Mouse (Mus musculus) kidney, adult 18-20 months (tissue): ENCODE measurements at regions not wholly inside any gene's neighbourhood (a gene's known extent, or its start where the extent isn't known, plus 50 kb on each side); places are given as distances from the start of the nearest gene placed in this dataset.

Experiments used
- DNase-seq: peaks from one replicate; pipeline ENCODE4 v3.0.0; 2021

DNA sequence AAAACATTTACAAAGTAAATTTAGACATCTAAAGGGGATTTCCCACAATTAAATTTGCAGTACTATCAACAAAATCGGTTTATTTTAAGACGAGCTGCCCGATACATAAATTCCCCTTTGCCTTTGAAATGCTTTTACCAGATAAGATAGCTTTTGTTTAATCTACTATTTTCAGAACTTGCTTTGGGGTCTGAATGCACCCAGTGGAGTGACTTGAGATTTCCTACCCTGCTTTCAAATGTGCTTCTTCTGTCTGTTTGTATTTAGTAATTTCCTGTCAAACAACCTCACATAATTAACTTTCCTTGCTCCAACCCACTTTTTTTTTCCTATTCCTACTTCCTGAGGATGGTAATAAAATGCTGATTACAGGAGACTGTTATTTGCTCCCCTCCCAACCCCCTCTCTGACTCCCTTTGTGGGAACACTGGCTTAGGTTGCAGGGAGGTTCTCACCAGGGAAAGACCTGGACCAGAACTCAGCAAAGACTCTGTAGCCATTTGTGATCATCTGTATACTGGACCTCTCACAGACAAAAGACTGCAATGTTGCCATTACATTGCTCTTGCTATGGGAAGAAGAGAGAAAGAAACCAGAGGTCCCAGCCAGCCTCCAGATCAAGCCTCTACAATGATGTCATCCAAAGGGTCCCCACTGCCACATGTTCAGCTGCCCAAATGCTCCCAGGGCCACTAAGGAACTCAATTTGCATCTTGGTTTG lies 318.1 kb downstream of the Sox4 start:
- DNase-seq, result no peak

DNA sequence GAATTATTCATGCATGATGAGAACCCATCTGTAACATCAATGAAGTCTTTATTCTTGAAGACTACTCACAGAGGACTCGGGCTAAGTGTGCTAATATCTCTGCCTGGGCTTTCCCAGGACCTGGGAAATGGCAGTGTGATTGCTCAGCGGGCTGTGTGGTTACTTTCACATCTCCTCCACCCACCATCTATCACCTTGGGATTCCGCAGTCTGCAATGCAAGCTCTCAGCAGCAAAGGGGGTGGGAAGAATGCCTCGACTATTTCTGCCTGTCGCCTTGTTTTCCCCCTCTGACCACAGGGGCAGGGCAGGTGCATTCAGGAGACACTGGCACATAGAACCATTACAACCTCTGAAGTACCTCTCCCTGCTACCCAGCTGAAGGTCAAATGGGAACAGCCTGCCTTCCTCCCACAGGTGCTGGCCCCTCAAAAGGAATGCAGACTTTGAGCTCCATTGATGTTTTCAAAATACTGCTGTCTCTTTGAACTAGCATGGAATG lies 319.9 kb downstream of the Sox4 start:
- DNase-seq, result peak; percentile 12

DNA sequence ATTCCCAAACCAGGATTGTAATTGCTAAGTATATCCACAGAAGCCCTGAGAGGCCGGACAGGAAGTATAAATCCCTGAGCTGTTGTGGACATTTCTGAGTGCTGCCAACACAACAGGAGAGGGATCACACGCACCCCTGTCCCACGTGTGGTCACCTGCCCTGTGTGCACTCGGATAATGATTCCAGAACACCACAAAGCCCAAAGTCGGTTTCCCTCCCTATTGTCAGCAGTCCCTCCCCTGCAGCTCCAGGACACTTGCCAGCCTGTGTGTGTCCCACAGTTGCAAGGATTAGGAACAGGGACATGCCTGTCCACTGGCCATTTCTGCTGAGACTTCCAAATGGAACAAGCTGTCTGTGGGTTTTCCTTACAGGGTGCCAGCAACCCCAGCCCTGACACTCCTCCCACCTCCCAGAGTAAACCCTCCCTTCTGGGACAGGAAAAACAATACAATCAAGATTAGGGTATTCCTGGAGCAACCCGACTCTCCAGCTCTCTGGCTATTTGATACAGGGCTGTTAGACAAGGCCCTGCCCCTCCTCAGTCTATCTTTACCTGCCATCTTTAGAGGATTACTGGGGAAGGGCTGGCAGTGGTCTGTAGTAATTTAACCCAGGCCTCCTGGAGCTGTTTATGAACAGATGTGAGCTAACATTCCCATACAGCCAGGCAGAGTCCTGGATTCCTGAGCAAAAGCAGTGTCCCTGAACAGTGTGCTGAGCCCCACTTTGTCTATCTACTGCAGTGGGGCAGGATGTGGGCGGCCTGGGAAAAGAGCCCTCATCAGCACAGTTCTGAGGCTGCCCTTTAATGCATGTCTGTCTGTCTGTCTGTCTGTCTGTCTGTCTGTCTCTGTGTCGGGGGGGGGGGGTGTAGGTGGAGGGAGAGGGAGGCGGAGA lies 323.8 kb downstream of the Sox4 start:
- peak; percentile 38 for DNase-seq

DNA sequence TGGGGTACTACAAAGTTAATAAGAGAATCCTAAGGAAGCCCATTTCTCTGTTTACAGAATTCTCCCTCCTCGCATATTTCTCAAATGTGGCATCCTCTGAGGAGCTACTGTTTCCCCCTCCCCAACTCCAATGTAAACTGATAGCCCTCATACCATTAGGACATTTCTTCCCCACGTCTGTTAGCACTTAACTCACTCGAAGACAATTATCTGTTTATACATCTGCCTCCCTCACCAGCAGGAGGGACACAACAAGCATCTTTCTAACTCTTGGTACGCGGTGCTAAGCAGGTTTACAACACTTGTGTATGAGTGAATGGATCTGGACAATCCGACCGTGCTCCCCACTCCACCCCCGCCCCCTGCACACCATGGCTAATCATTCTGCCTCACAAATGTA lies 324.8 kb downstream of the Sox4 start:
- no peak for DNase-seq

DNA sequence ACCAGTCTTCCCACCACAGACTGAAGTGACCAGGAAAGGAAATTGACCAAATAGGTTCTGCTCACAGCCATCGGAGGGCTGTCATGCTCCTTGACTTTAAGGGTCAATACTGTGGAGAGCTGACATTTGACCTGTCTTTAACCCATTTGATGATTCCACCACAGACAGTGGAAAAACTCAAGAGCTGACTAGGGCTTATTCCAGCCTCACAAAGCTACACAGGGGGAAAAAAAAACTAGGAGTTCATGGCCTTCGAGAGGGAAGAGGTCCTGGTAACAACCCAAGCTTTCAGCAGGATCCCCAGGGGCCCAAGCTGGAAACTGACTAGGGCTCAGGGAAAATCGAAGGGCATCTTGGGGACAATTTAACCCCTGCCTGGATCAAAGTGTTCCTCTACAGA lies 334.6 kb downstream of the Sox4 start:
- no peak for DNase-seq

DNA sequence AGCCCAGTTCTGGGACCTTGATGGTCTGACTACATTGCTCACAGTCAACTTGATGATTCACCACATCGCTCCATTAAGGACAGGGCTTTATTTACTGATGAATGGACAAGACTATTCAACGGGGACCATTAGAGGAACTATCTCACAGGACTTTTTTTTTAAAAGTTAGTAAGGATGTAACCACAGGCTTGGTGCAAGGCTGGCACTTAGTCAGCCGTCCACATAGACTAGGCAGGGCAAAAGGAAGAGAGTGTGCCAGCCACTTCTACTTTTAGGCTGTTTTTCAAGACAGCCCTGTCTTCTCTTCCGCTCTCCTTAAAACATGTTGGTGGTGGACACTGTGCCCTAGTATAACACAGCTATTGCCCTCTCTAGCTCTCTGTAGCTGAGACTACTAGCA lies 336.0 kb downstream of the Sox4 start:
- no peak for DNase-seq

DNA sequence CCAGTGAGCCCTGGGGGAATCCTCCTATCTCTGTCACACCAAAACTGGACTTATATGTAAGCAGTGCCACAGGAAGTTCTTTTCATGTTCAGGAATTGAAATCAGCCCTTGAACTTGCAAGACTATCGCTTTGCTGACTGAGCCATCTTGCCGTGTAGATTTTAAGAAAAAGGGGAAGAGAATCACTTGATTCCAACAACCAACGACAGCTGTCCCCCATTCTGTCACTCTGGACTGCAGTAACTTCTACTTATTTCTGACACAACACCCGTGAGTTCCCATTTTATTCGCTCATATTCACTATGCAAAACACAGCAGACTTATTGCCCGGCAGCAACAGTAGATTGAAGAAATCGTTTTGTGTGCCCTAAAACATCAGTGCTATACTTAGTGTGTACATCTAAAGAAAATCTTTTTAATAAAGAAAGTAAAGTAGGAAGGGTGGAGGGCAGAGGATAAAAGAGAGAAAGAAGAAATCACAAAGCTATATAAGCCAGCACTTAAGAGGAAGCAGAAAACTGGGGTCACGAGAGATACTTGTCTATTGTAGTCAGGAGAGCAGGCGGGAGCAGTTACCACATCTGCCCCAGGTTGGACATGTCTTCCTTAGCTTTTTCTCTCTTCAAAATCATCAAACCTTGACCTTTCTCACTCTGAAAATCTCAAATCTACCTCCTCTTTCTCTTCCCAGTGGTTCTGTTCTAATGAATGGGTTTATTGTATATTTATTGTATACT lies 336.7 kb downstream of the Sox4 start:
- DNase-seq, result no peak

DNA sequence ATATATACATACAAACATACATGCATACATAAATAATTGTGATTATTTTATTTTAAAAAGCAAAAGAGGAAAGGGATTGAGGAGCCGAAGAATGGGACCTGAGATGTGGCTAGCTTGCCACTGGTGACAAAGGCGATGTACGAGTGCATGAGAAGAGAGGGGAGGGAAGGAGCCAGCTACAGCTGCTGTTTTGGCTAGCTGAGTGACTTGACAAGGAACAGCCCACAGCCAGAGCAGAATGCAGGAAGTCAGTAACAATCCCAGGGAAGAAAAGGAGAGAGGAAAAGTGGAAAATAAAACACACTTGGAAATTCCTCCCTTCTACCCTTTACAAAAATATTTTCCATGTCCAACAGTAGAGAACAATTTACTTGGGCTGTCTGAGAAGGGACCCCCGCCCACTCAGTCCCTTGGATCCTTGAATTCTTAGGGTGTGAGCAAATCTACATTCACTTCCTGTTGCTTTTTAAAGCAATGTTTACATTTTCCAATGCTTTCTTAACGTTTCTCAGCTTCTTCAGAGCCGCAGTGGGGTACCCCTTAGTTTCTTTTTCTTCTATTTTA lies 345.9 kb downstream of the Sox4 start:
- DNase-seq, result no peak

DNA sequence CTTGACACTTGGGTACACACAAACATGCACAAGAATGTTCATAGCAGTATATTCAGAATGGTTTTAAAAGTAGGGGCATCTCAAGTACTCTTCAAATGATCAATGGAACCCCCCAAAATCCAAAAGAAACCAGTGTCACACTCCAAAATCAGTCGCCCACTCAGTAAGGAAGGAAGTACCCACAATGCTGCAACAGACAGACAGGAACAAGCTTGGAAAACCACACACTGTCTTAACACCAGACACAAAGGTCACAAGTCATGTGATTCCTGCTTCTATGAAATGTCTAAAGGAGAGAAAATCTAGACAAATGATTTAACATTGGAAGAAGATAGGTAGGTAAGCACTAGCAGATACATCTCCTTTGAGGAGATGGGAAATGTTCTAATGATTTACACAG lies 346.9 kb downstream of the Sox4 start:
- DNase-seq, result no peak

DNA sequence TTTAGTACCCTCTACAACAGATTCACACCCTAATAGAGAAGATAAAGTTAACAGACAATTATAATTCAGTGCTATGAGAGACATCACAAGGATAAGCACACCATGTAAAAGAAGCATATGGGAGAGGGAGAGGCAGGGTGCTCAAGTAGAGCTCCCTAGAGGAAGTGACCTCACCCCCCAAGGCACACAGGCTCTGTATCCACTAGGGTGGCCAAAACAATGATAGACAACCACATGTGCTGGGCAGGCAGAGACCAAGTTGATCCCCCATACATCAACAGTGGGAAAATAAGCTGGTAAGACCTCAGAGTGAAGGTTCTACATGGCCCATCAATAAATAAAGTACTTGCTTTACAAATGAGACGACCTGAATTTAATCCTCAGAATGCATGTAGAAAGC lies 347.7 kb downstream of the Sox4 start:
- no peak for DNase-seq

DNA sequence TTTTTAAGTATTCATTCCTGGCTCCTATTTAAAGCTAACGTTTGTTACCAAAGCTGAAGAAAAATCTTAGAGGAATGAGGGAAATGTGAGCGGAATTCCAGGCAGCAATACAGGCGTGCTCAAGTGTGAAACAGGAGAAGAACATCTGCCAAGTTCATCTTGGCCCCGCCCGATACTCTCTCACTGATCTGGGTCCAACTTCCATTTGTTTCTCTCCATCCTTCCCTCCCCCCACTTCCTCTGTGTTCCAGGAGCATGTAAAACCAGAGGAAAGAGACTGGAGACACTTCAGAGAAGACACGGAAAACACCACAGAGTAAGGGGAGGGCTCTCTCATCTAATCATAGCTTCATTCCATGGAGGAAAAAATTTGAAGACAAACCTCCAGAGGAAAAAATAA lies 346.7 kb downstream of the Gm11361 start:
- DNase-seq, result peak; percentile 65

DNA sequence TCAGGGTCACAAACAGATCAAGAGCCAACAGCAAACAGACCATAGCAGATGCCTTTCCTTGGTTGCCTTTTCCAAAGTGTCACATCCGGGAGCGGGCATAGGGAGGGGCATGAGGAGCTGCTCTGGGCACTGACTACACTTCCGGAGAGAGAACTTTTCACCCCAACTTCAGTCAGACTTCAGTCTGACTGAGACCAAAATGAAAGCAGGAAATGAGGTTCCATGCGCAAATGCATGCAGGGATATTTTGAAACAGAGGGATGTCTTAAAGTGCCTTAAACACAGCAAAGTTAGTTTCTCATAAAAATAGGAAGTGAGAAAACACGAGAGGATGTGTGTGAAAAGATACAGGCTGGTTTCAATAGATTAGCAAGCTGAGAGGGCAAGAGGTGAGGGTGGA lies 343.5 kb downstream of the Gm11361 start:
- DNase-seq, result peak; percentile 14

DNA sequence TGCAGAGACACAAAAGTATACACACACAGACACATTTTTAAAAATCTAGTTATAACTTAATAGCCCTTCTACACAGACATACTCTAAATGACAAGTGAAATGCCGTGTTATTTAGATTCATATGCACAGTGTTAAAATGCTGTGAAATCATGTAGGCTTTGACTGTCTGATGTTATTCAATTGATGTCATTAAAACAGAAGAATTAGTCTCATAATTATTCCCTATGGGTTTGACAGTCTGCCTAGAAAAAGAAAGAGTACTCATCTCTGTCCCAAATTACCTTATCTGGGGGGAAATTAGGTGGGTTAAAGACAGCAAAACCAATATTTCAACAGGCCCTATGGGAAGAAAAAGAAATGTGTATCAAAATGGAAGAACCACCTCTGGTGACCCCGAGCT lies 339.0 kb downstream of the Gm11361 start:
- no peak for DNase-seq

DNA sequence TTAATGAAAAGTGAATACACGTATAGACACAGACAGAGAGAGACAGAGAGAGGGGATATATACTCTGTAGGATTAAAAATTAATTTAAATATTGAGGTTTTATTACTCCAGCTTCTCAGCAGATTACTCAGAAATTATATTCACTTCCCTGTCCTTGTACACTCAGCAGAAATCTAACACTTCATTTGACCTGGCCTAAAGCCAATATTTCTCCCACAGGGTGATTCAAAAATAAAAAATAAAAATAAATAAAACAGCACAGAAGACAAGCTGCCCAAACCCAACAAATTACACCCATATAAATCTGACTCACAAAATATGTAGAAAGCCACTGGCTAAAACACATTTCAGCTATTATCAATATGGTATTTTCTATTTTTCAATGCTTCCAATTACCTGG lies 334.8 kb downstream of the Gm11361 start:
- no peak for DNase-seq

DNA sequence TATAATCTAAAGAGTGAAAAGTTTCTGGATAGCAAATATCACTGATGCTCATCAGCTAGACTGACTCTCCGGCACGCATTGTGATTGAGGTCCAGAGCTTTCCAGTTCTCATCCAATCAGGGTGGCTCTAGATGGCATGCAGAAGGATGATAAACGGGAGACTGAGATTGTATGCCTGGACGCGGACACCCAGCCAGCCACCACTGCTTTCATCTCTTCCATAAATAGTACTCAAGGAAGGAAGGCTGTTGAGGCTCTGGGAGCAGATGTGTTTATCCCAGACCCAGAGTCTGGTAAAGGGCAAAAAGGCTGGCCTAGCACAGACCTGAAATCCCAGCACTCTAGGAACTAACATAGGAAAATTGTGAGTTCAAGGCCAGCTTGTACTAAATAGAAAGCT lies 330.6 kb downstream of the Gm11361 start:
- no peak for DNase-seq

DNA sequence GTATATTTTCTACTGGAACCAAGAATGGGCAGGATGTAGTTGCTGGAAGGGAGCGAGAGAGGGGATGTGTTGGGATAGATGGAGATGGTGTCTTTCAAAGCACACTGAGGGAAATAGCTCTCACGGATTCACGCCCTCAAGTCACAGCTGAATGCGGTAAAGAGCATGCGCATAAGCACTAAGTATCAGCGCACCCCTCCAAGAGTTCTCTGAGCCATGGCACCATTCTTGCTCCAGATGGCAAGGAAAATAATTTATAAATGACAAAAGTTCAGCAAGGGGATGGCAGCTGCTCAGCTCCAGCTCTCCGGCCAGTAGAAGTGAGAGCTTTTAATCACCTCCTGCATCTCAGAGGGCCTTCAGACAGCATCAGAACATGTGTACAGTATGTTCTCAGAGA lies 329.4 kb downstream of the Gm11361 start:
- no peak for DNase-seq

DNA sequence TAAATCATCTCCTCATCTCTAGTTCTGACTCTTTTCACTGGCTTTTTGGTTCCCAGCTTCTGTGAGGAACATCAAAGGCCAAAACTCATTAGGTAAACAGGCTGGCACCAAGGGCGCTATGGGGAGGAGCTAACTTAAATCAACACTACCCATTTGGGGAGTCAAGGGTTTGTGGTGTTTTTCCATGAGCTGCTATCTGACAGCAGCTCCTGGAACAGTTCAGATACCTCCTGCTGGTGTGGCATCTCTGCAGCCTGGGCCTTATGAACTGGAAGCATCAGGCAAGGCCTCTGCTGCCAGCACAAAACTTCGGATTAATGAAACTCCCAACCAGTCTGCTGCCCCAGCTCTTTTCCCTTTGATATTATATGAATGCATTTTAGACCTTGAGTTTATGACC lies 328.8 kb downstream of the Gm11361 start:
- DNase-seq, result no peak

DNA sequence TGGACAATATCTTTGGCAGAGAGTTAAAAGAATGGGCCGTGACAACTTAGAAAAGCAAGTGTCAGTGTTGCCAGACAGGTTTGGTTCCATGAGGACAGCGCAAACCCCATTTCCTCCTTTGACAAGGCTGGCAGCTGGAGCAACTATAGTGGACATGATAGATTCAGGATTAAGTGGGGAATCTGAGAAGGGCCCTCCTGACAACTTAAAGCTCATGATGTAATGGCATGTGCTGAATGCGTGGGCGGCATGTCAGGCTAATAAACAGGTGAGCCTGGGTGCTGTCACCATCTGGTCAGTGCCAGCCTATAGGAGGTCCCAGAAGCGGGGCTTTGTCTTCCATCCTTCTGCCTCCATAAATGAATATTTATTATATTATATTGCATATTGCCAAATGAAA lies 326.3 kb downstream of the Gm11361 start:
- no peak for DNase-seq

DNA sequence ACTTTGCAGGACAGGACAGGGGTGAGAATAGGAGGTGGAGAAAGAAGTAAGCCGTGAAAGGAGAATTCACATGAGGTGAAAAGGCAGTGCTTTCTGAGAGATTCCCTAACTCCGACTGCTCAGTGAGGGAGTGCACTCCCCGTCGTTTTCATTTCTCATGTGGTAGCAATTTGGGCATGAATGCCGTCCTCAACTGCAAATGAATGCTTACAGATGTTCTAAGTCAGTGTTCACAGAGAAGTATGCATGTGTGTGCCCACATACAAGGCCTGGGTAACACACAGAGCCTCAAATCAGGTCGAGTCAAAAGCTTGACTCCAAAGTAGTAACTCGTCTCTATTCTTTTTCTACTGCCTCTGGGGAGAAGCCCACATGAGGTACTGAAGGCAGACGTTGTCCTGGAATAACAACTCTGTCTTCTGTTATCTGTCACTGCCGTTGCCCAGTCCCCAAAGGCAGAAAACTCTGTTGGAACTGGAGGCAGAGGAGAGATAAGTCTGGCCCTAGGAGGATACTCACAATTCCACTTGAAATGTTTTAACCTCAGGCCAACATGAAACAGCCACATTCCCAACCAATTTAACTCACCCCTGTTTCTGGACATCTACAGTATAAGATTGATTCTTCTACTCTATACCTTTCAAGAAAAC lies 318.0 kb downstream of the Gm11361 start:
- DNase-seq, result no peak

DNA sequence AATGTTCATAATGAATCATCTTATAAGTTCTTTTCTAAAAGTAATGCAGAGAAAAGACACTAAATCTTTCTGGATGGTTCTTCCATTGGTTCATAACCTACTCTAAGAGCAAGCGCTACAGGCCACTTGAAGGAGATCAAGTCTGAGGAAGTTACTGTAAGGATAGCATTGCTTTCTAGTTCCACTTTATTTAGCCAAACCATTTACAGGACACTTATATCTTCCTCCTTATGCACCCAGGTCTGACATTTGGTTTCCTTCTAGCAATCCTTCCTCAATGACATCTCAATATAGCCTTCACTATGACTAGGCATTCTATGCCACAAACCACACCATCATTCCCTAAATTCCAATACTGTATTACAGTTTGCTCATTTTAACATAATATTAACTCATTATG lies 316.0 kb downstream of the Gm11361 start:
- no peak for DNase-seq

DNA sequence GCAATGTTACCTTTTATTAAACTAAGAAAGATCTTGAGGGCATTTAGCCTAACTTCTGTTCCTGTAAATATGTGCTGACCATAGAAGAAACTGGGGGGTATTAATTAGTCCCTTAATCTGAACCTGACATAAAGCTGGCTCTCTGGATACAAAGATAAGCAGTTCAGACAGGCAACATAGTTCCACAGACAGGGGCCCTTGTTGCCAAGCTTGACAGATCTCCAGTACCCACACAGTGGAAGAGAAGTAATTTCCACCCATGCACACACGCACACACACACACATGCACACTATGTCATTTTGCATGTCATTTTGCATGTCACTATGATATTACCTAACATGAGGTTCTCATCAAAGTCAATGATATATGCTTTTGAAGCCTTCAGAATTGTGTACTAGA lies 315.1 kb downstream of the Gm11361 start:
- no peak for DNase-seq

DNA sequence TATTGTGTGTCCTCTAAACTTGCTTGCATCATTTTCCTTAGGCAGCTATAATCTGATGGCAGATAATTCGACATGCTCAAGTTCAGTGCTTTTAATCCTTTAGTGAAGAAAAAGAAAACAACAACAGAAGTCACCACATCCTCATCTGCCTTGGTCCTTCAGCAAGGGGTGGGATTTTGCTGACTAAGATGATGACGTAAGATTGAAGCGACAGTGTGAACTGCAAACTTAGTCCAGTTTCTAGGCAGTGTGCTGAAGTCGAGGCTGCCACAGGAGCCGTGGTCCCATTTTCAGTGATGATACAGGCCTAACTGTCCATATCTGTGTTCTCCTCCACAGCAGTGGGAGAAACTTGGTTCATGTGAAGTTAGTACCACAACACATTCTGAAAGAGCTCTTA lies 314.4 kb downstream of the Gm11361 start:
- no peak for DNase-seq

DNA sequence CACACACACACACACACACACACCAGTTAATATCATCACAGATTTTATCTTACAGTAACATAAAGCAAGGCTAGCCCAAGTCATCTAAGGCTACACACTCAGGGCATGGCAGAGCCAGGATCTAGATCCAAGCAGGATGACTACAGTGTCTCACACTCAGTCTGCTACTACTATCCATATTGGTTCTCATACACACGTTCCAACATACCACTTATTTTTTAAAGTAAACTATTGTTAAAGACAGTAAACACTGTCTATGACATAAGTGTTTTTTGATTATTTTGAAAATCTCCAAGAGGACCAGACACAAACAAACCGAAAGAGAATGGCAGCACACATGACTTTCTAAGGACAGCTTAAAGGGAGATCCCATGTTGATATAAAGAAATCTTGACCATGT lies 306.3 kb downstream of the Gm11361 start:
- no peak for DNase-seq
